Mouse (Mus musculus) forebrain, embryonic 11.5 days (tissue): ENCODE data around the gene Syt11. TPM values are rescaled to one million over a fixed set of nuclear protein-coding genes. Genes with fewer than 3 reads are reported as not detected.

Experiments used
- ATAC-seq: fragments of 200-750 bp; cut with Nextera tagmentation; replicated peaks from 2 replicates; pipeline ENCODE4 v1.8.0; 2017; ENCODE audit warnings: moderate TSS enrichment; ENCODE audit not compliant: low FRiP score
- DNase-seq: peaks from one replicate; pipeline ENCODE4 v3.0.0-alpha.2; 2017; ENCODE audit warnings: low spot score
- H3K27ac ChIP-seq: fragments of 300-500 bp; sonication (generic); 2 replicates; pipeline ENCODE4 v1.5.1; 2014; ENCODE audit warnings: low read depth, low read length
- H3K27me3 ChIP-seq: fragments of 300-500 bp; sonication (generic); 2 replicates; pipeline ENCODE4 v1.6.1; 2014; ENCODE audit warnings: mild to moderate bottlenecking, low read length, mixed read lengths; ENCODE audit not compliant: control insufficient read depth, insufficient read depth
- H3K36me3 ChIP-seq: fragments of 300-500 bp; sonication (generic); 2 replicates; pipeline ENCODE4 v1.6.1; 2014; ENCODE audit warnings: mild to moderate bottlenecking, low read length, moderate library complexity, mixed read lengths; ENCODE audit not compliant: control insufficient read depth, insufficient read depth
- H3K4me1 ChIP-seq: fragments of 300-500 bp; sonication (generic); replicated peaks from 2 replicates; pipeline ENCODE4 v1.6.1; 2014; ENCODE audit warnings: low read length, mixed read lengths; ENCODE audit not compliant: control insufficient read depth, insufficient read depth
- H3K4me2 ChIP-seq: fragments of 300-500 bp; sonication (generic); 2 replicates; pipeline ENCODE4 v1.6.1; 2014; ENCODE audit warnings: low read depth, mild to moderate bottlenecking, low read length, moderate library complexity, mixed read lengths; ENCODE audit not compliant: severe bottlenecking
- H3K4me3 ChIP-seq: fragments of 300-500 bp; sonication (generic); 2 replicates; pipeline ENCODE4 v1.5.1; 2014; ENCODE audit warnings: low read depth, low read length
- H3K9ac ChIP-seq: fragments of 300-500 bp; sonication (generic); 2 replicates; pipeline ENCODE4 v1.6.1; 2014; ENCODE audit warnings: low read length
- H3K9me3 ChIP-seq: fragments of 300-500 bp; sonication (generic); 2 replicates; pipeline ENCODE4 v1.6.1; 2016; ENCODE audit warnings: low read length, mixed read lengths; ENCODE audit not compliant: control insufficient read depth
- WGBS: fragments of 180-500 bp; shearing (Covaris S2); extraction: QIAGEN DNeasy Blood & Tissue Kit; methylation state at CpG from one replicate; pipeline ENCODE4 v1.1.7; 2014; 5-methylcytosine and 5-hydroxymethylcytosine counted together
- polyA plus RNA-seq: library from polyadenylated mRNA; unstranded; fragments of >200 nt; fragmentation: Nextera tagmentation; extraction: Ambion mirVana; gene quantifications from 2 replicates; pipeline ENCODE4 v1.2.1, GENCODE M21; 2014

Syt11 gene
- polyA plus RNA-seq, 1 experiment from 2014 or later, result 184 TPM

DNA sequence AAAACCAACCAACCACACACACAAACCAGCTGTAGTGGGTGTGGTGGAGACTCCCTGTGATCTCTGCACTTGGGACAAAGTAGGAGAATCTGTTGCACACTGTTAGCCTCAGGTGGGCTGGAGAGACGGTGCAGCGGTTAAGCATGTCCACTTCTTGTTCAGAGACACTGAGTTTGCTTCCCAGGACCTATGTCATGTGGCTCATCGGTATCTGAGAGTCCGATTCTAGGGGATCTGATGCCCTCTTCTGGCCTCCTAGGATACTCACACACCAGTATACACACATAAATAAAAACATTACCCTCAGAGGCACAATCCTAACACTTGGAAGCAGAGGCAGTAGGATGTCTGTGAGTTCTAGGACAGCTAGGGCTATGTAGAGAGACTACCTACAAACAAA lies 20.7 kb downstream of the Syt11 start:
- Histone ChIP-seq H3K4me1 (peaks cover 15% of the 10 kb centered on the region), H3K27ac (no peak overlapping the region), H3K9me3 (peaks cover 2% of the 10 kb centered on the region), H3K9ac (no peak overlapping the region), H3K4me3 (no peak overlapping the region), H3K27me3 (no peaks in the 10 kb centered on the region), H3K36me3 (peaks cover 28% of the 10 kb centered on the region), H3K4me2 (no peak overlapping the region)
- WGBS, result 88% methylated on average over 4 of the region's 4 CpGs
- no peak for ATAC-seq
- DNase-seq, result no peak

- peaks cover 24% of the 10 kb centered on the region for H3K9me3 ChIP-seq
- no peak overlapping the region for H3K4me3 ChIP-seq
- no peaks in the 10 kb centered on the region for H3K27me3 ChIP-seq
- no peak overlapping the region for H3K27ac ChIP-seq
- no peak for DNase-seq
- H3K9ac ChIP-seq, result no peak overlapping the region
- WGBS, result 97% methylated on average over 4 of the region's 4 CpGs
- H3K36me3 ChIP-seq, result peaks cover 66% of the 10 kb centered on the region
- no peaks in the 10 kb centered on the region for H3K4me1 ChIP-seq
- no peak for ATAC-seq
- no peak overlapping the region for H3K4me2 ChIP-seq
Observed at GRCm38 (mm10) chr3:88746871-88747231, 28.1 kb downstream of the Syt11 start.

GRCm38 (mm10) chr3:88746139-88746870 lies 28.7 kb downstream of the Syt11 start:
- Histone ChIP-seq H3K4me1 (no peaks in the 10 kb centered on the region), H3K4me3 (no peak overlapping the region), H3K4me2 (no peak overlapping the region), H3K9me3 (peaks cover 24% of the 10 kb centered on the region), H3K27me3 (no peaks in the 10 kb centered on the region), H3K9ac (no peak overlapping the region), H3K36me3 (peaks cover 66% of the 10 kb centered on the region), H3K27ac (no peak overlapping the region)
- DNase-seq (no peak), ATAC-seq (no peak)
- 96% methylated on average over 15 of the region's 15 CpGs for WGBS

- WGBS, result 93% methylated on average over 9 of the region's 9 CpGs
- H3K4me1 ChIP-seq, result no peaks in the 10 kb centered on the region
Observed at GRCm38 (mm10) chr3:88745534-88745933, 29.4 kb downstream of the Syt11 start.

DNA sequence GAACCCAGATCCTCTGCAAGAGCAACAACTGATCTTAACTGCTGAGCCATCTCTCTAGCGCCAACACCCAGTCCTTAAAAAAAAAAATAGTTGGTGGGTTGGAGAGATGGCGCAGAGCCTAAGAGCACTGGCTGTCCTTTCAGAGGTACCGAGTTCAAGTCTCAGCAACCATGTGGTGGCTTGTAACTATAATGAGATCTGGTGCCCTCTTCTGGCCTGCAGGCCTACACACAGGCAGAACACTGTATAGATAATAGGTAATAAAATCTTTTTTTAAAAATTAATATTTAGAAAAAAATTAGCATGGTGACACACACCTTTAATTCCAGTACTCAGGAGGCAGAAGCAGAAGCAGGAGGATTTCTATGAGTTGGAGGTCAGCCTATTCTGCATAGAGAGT lies 34.8 kb downstream of the Syt11 start:
- H3K4me3 ChIP-seq, result no peak overlapping the region
- H3K27ac ChIP-seq, result no peak overlapping the region
- ATAC-seq (no peak), DNase-seq (no peak)
- WGBS, result 97% methylated on average over 3 of the region's 3 CpGs
- no peaks in the 10 kb centered on the region for H3K9me3 ChIP-seq
- H3K4me2 ChIP-seq, result no peak overlapping the region
- no peaks in the 10 kb centered on the region for H3K4me1 ChIP-seq
- no peak overlapping the region for H3K9ac ChIP-seq
- H3K36me3 ChIP-seq, result peaks cover 16% of the 10 kb centered on the region
- no peaks in the 10 kb centered on the region for H3K27me3 ChIP-seq

More at GRCm38 (mm10) chr3:88745534-88745933, 29.4 kb downstream of the Syt11 start:
- H3K36me3 ChIP-seq, result peaks cover 61% of the 10 kb centered on the region
- ATAC-seq (no peak), DNase-seq (no peak)
- H3K27me3 ChIP-seq, result no peaks in the 10 kb centered on the region
- H3K4me2 ChIP-seq, result no peak overlapping the region
- H3K27ac ChIP-seq, result no peak overlapping the region
- H3K9me3 ChIP-seq, result peaks cover 24% of the 10 kb centered on the region
- H3K9ac ChIP-seq, result no peak overlapping the region
- no peak overlapping the region for H3K4me3 ChIP-seq

DNA sequence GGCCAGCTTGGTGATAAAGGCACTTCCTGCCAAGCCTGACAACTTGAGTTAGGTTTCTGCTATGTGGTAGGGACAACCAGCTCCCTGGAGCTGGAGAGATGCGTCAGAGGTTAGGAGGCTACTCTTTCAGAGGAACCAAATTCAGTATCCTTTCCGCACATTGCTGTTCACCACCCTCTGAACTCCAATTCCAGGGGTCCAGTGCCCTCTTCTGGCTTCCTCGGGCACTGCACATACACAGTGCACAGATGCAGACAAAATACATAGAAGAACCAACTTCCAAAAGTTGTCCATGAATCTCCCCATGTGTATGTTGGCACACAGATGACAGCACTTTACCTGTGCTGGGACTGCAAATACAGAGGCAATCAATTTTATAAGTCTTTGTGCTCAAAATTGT lies 36.3 kb downstream of the Syt11 start:
- Histone ChIP-seq H3K4me3 (no peak overlapping the region), H3K9me3 (no peaks in the 10 kb centered on the region), H3K4me2 (no peak overlapping the region), H3K27me3 (no peaks in the 10 kb centered on the region), H3K27ac (no peak overlapping the region), H3K36me3 (peaks cover 9% of the 10 kb centered on the region), H3K9ac (no peak overlapping the region), H3K4me1 (no peaks in the 10 kb centered on the region)
- DNase-seq, result peak; percentile 68
- no peak for ATAC-seq
- 62% methylated on average over 3 of the region's 3 CpGs for WGBS

GRCm38 (mm10) chr3:88736556-88736955 lies 38.4 kb downstream of the Syt11 start:
- 92% methylated on average over 2 of the region's 2 CpGs for whole genome bisulfite sequencing
- no peak for ATAC-seq
- Histone ChIP-seq H3K27me3 (no peaks in the 10 kb centered on the region), H3K27ac (no peak overlapping the region), H3K36me3 (peaks cover 4% of the 10 kb centered on the region), H3K4me3 (no peak overlapping the region), H3K9ac (no peak overlapping the region), H3K9me3 (no peaks in the 10 kb centered on the region), H3K4me1 (no peaks in the 10 kb centered on the region), H3K4me2 (no peak overlapping the region)
- DNase-seq, result no peak

DNA sequence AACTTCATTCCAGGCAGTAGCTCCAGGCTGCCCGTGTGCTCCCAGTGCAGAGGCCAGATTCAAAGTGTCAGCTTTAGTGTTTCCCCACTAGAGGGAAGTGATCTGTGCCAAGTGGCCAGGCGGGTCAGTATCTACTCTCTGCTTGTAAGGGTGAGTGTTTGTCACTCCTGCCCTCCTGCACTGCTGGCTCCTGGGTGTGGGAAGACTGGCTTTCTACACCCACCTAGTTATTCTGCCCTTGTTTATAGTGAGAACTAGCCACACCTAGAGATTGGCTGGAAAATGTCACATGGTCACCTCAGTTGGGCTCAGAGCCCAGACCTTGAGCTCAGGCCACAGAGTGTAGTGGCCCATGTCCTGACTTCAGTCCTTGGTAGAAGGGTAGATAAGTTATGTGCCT lies 55.9 kb downstream of the Syt11 start:
- H3K9me3 ChIP-seq, result no peaks in the 10 kb centered on the region
- no peak overlapping the region for H3K9ac ChIP-seq
- no peak overlapping the region for H3K4me3 ChIP-seq
- H3K4me2 ChIP-seq, result no peak overlapping the region
- ATAC-seq (no peak), DNase-seq (no peak)
- no peaks in the 10 kb centered on the region for H3K27me3 ChIP-seq
- H3K27ac ChIP-seq, result no peak overlapping the region
- H3K36me3 ChIP-seq, result no peaks in the 10 kb centered on the region; the same call in 1 of the 2 replicates
- WGBS, result 82% methylated on average over 2 of the region's 2 CpGs
- no peaks in the 10 kb centered on the region for H3K4me1 ChIP-seq

DNA sequence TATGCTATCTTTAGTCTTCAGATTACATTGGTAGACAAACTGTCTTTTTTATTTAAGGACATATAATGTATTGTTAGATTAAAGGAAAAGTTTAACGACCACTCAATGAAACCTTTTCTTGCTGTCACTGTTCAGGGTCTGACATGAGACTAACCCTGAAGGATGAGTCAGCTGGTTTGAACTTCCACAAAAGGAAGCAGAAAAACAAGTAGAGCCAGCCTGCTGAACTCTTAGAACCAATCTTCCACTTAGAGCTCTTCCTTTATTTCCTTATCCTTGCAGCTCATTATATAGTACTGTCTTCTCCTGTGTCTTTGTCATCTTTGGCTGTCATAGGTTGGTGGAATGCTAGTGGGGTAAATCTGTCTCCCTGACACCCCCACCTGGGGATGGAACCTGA lies 57.1 kb downstream of the Syt11 start:
- H3K4me2 ChIP-seq, result no peak overlapping the region
- H3K27ac ChIP-seq, result no peak overlapping the region
- ATAC-seq (no peak), DNase-seq (no peak)
- H3K9ac ChIP-seq, result no peak overlapping the region
- H3K4me1 ChIP-seq, result no peaks in the 10 kb centered on the region
- no peaks in the 10 kb centered on the region; the same call in 1 of the 2 replicates for H3K36me3 ChIP-seq
- no peaks in the 10 kb centered on the region for H3K27me3 ChIP-seq
- no peaks in the 10 kb centered on the region for H3K9me3 ChIP-seq
- H3K4me3 ChIP-seq, result no peak overlapping the region; the same call in 1 of the 2 replicates
- WGBS, result 77% methylated on average over 1 of the region's 1 CpGs
